Mouse (Mus musculus) lung, adult 2 months (tissue): ENCODE measurements around the gene Tada2b. TPM values are rescaled to one million over a fixed set of nuclear protein-coding genes. Genes with fewer than 3 reads are reported as not detected.
A peak's percentile ranks its signal among the peaks of the same experiment; 100 is the strongest.

ENCODE experiments used
- DNase-seq: peaks from one replicate; pipeline ENCODE4 v3.0.0; 2022
- H3K4me1 ChIP-seq: fragments of 200-500 bp; 2 replicates; pipeline ENCODE4 v1.6.1; 2011; ENCODE audit warnings: low read length; ENCODE audit not compliant: control insufficient read depth, insufficient read depth
- H3K4me3 ChIP-seq: fragments of 200-500 bp; replicated peaks from 2 replicates; pipeline ENCODE3; 2011; ENCODE audit warnings: low read depth, mild to moderate bottlenecking, control low read depth, low read length; ENCODE audit errors: extremely low read depth
- CTCF ChIP-seq: fragments of 200-500 bp; IDR thresholded peaks from 2 replicates; pipeline ENCODE4 v1.5.1; 2011; ENCODE audit warnings: mild to moderate bottlenecking, low read length, control low read depth; ENCODE audit not compliant: insufficient read depth
- POLR2A ChIP-seq: fragments of 200-500 bp; IDR thresholded peaks from 2 replicates; pipeline ENCODE4 v1.6.1; 2011; ENCODE audit warnings: low read depth, mild to moderate bottlenecking, control low read depth, low read length, borderline replicate concordance; ENCODE audit errors: extremely low read depth
- WGBS: fragments of 180-500 bp; shearing (Covaris S2); methylation state at CpG from one replicate; pipeline ENCODE4 v1.1.7; 2018; 5-methylcytosine and 5-hydroxymethylcytosine counted together
- polyA plus RNA-seq: library from polyadenylated mRNA; depleted of rRNA; stranded (reverse); fragments of >200 nt; gene quantifications from 2 replicates; pipeline ENCODE4 v1.2.3, GENCODE M21; 2012

Gene Tada2b
- polyA plus RNA-seq, 1 experiment: 13.9 TPM

GRCm38 (mm10) chr5:36515558-36515957 is 31.5 kb upstream of the Tada2b start:
- no peak for DNase-seq
- Histone ChIP-seq H3K4me1 (no peaks in the 10 kb centered on the region), H3K4me3 (no peak overlapping the region)
- WGBS: 88% methylated on average over 5 of the region's 5 CpGs
- TF ChIP-seq CTCF (no peak), POLR2A (no peak)

- TF ChIP-seq POLR2A (no peak), CTCF (no peak)
- Histone ChIP-seq H3K4me3 (no peak overlapping the region), H3K4me1 (no peaks in the 10 kb centered on the region)
- no peak for DNase-seq
- 88% methylated on average over 1 of the region's 1 CpGs for WGBS
Observed at GRCm38 (mm10) chr5:36515126-36515525, 31.0 kb upstream of the Tada2b start.

GRCm38 (mm10) chr5:36510956-36511355 is 26.9 kb upstream of the Tada2b start:
- DNase-seq: no peak
- TF ChIP-seq POLR2A: no peak
- no peak for TF ChIP-seq CTCF
- Histone ChIP-seq H3K4me3 (no peak overlapping the region), H3K4me1 (no peaks in the 10 kb centered on the region)
- 98% methylated on average over 2 of the region's 2 CpGs for WGBS

- no peaks in the 10 kb centered on the region for H3K4me1 ChIP-seq
- DNase-seq: no peak
- 91% methylated on average over 10 of the region's 10 CpGs for WGBS
- no peak for TF ChIP-seq POLR2A
- no peak for TF ChIP-seq CTCF
- H3K4me3 ChIP-seq: no peak overlapping the region
Observed at GRCm38 (mm10) chr5:36508351-36508750, 24.3 kb upstream of the Tada2b start.

GRCm38 (mm10) chr5:36505643-36506042 is 21.6 kb upstream of the Tada2b start:
- H3K4me3 ChIP-seq: no peak overlapping the region
- H3K4me1 ChIP-seq: no peaks in the 10 kb centered on the region
- DNase-seq: no peak
- no peak for TF ChIP-seq POLR2A
- TF ChIP-seq CTCF: no peak
- 79% methylated on average over 5 of the region's 5 CpGs for WGBS

- TF ChIP-seq POLR2A (no peak), CTCF (no peak)
- Histone ChIP-seq H3K4me3 (no peak overlapping the region), H3K4me1 (no peaks in the 10 kb centered on the region)
- 89% methylated on average over 7 of the region's 7 CpGs for WGBS
- no peak for DNase-seq
Observed at GRCm38 (mm10) chr5:36505235-36505634, 21.1 kb upstream of the Tada2b start.

GRCm38 (mm10) chr5:36494709-36495108 is 10.6 kb upstream of the Tada2b start:
- TF ChIP-seq POLR2A (no peak), CTCF (no peak)
- H3K4me3 ChIP-seq: no peak overlapping the region
- WGBS: 97% methylated on average over 9 of the region's 9 CpGs
- DNase-seq: no peak
- H3K4me1 ChIP-seq: no peaks in the 10 kb centered on the region

GRCm38 (mm10) chr5:36493919-36494318 is 9.8 kb upstream of the Tada2b start:
- 81% methylated on average over 6 of the region's 6 CpGs for WGBS
- H3K4me3 ChIP-seq: no peak overlapping the region

GRCm38 (mm10) chr5:36489225-36489624 is 5.1 kb upstream of the Tada2b start:
- Histone ChIP-seq H3K4me3 (no peak overlapping the region), H3K4me1 (peaks cover 4% of the 10 kb centered on the region; the same call in 1 of the 2 replicates)
- peak; percentile 75 for TF ChIP-seq CTCF
- TF ChIP-seq POLR2A: no peak
- DNase-seq: peak; percentile 38
- WGBS: 39% methylated on average over 2 of the region's 2 CpGs

More at GRCm38 (mm10) chr5:36493919-36494318, 9.8 kb upstream of the Tada2b start:
- H3K4me1 ChIP-seq: no peaks in the 10 kb centered on the region
- TF ChIP-seq POLR2A: no peak
- TF ChIP-seq CTCF: no peak
- no peak for DNase-seq

GRCm38 (mm10) chr5:36485306-36485705 is 1.2 kb upstream of the Tada2b start:
- Histone ChIP-seq H3K4me1 (peaks cover 25% of the 10 kb centered on the region), H3K4me3 (no peak overlapping the region)
- 40% methylated on average over 19 of the region's 19 CpGs for WGBS
- TF ChIP-seq POLR2A (no peak), CTCF (no peak)
- no peak for DNase-seq
